Mouse (Mus musculus): ENCODE measurements around the gene Wdr25. TPM values are rescaled to one million over a fixed set of nuclear protein-coding genes. Genes with fewer than 3 reads are reported as not detected.
A peak's percentile ranks its signal among the peaks of the same experiment; 100 is the strongest.

Wdr25 gene
- polyA plus RNA-seq, 1 experiment = 13.7 TPM

DNA sequence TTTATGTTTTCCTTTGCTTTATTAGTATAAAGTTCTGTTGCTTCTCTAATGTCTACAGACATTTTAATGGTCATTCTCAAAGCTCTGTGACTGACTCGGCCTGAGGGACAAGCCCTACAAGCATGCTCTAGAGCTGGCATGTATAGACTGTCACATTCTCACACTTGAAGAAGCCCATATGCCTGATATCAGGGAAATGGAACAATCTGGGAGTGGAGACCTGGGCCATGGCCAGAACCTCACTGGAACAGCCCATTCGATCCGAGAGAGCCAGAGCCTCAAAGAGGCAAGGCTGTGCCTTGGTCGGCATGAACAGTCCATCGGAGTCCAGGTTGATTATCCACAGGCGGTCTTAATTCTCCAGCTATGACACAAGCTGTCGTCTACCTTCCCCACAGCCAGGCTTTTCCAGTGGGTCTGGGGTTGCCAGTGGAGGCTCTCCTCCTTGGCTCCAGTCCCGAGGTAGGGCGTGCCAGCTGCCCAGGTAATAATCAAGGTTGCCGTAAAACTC lies 128.8 kb downstream of the Wdr25 start:
- 90% methylated on average over 10 of the region's 10 CpGs for WGBS
- no peak for DNase-seq
- TF ChIP-seq CTCF (IDR thresholded peaks at IDR 0.05; ENCODE audit: borderline replicate concordance, control insufficient read depth, extremely low read depth, insufficient read depth, low read length, poor library complexity) = no peak
- no peak for TF ChIP-seq POLR2A (IDR thresholded peaks at IDR 0.05; ENCODE audit: control insufficient read depth, extremely low read depth, insufficient read depth, low read length, poor library complexity)
- H3K27me3 ChIP-seq (ENCODE audit: control insufficient read depth, insufficient read depth, low read length) = no peaks in the 10 kb centered on the region
- H3K36me3 ChIP-seq (ENCODE audit: control insufficient read depth, insufficient read depth, low read length) = no peaks in the 10 kb centered on the region
- H3K4me3 ChIP-seq (ENCODE audit: control insufficient read depth, insufficient read depth, low read length) = no peak overlapping the region
- no peaks in the 10 kb centered on the region for H3K4me1 ChIP-seq (replicated peaks; ENCODE audit: control insufficient read depth, insufficient read depth, low read length)
- no peak overlapping the region for H3K27ac ChIP-seq (ENCODE audit: control insufficient read depth, insufficient read depth, low read length)

DNA sequence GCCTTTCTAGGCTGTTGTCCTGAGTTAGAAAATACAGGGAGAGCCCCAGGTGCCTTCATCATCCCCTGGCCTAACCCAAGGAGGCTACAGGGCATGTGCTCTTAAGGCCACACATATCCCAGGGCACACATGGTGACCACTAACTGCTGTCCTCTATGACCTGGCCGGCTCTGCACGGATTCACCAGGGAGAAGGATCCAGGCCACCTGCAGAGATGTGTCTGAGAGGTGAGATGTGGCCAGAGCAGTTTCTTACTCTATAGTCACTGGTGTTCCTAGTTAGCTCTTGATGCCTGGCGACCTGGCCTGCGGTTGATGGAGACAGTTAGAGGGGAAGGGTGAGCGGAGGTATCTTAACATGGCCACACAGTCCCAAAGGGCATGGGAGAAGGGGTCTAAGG lies 129.5 kb downstream of the Wdr25 start:
- WGBS = 92% methylated on average over 5 of the region's 5 CpGs
- no peaks in the 10 kb centered on the region for H3K36me3 ChIP-seq (ENCODE audit: control insufficient read depth, insufficient read depth, low read length)
- no peak for TF ChIP-seq POLR2A (IDR thresholded peaks at IDR 0.05; ENCODE audit: control insufficient read depth, extremely low read depth, insufficient read depth, low read length, poor library complexity)
- TF ChIP-seq CTCF (IDR thresholded peaks at IDR 0.05; ENCODE audit: borderline replicate concordance, control insufficient read depth, extremely low read depth, insufficient read depth, low read length, poor library complexity) = no peak
- DNase-seq = no peak
- no peak overlapping the region for H3K4me3 ChIP-seq (ENCODE audit: control insufficient read depth, insufficient read depth, low read length)
- H3K4me1 ChIP-seq (replicated peaks; ENCODE audit: control insufficient read depth, insufficient read depth, low read length) = no peaks in the 10 kb centered on the region
- H3K27ac ChIP-seq (ENCODE audit: control insufficient read depth, insufficient read depth, low read length) = no peak overlapping the region
- no peaks in the 10 kb centered on the region for H3K27me3 ChIP-seq (ENCODE audit: control insufficient read depth, insufficient read depth, low read length)

DNA sequence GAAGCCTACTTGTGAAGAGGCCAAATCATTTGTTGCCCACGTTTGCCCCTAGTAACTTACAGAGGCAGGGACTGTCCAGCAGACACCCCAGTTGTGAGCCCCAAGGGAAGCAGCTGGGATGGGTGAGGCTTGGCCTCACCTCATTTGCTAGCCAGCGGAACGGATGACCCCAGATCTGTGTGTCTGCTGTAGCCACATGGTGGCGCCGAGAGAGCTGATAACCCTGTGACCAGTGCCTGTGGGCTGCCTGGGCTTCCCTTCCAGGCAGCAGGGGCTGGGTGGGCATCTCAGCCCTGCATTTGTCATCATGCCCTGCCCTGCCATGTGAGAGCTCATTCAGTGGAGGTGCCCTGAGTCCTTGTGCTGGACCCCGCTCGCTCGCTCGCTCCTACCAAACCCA lies 130.3 kb downstream of the Wdr25 start:
- 77% methylated on average over 9 of the region's 9 CpGs for WGBS
- H3K27ac ChIP-seq (ENCODE audit: control insufficient read depth, insufficient read depth, low read length) = no peak overlapping the region
- DNase-seq = peak; percentile 20

DNA sequence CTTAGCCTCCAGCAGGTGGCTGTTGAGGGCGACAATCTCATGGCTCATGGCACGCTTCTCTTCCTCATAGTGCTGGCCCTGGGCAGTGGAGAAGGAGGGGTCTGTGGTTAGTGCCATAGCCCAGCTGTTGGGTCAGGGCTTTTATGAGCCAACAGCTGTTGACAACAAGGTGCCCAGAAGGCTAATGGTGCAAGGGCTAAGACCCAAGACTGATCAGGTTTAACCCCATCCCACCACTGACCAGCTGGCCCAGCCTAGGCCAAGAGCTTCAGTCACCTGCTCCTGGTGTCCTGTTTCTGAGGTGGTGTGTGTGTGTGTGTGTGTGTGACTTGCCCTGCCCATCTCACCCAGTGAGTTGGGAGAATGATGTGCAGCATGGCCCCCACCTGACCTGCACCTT lies 143.6 kb downstream of the Wdr25 start:
- 61% methylated on average over 2 of the region's 2 CpGs for WGBS
- TF ChIP-seq CTCF (IDR thresholded peaks at IDR 0.05; ENCODE audit: borderline replicate concordance, control insufficient read depth, extremely low read depth, insufficient read depth, low read length, poor library complexity) (no peak), POLR2A (IDR thresholded peaks at IDR 0.05; ENCODE audit: control insufficient read depth, extremely low read depth, insufficient read depth, low read length, poor library complexity) (no peak)
- Histone ChIP-seq H3K4me3 (ENCODE audit: control insufficient read depth, insufficient read depth, low read length) (no peak overlapping the region), H3K27me3 (ENCODE audit: control insufficient read depth, insufficient read depth, low read length) (no peaks in the 10 kb centered on the region; the same call in 1 of the 2 replicates), H3K36me3 (ENCODE audit: control insufficient read depth, insufficient read depth, low read length) (no peaks in the 10 kb centered on the region), H3K4me1 (replicated peaks; ENCODE audit: control insufficient read depth, insufficient read depth, low read length) (no peaks in the 10 kb centered on the region), H3K27ac (ENCODE audit: control insufficient read depth, insufficient read depth, low read length) (no peak overlapping the region)
- no peak for DNase-seq

More for the DNA sequence above, 130.3 kb downstream of the Wdr25 start:
- H3K36me3 ChIP-seq (ENCODE audit: control insufficient read depth, insufficient read depth, low read length) = no peaks in the 10 kb centered on the region
- H3K4me3 ChIP-seq (ENCODE audit: control insufficient read depth, insufficient read depth, low read length) = no peak overlapping the region
- peak; percentile 55; the same call in 1 of the 2 replicates for TF ChIP-seq CTCF (IDR thresholded peaks at IDR 0.05; ENCODE audit: borderline replicate concordance, control insufficient read depth, extremely low read depth, insufficient read depth, low read length, poor library complexity)
- TF ChIP-seq POLR2A (IDR thresholded peaks at IDR 0.05; ENCODE audit: control insufficient read depth, extremely low read depth, insufficient read depth, low read length, poor library complexity) = no peak
- no peaks in the 10 kb centered on the region for H3K27me3 ChIP-seq (ENCODE audit: control insufficient read depth, insufficient read depth, low read length)
- H3K4me1 ChIP-seq (replicated peaks; ENCODE audit: control insufficient read depth, insufficient read depth, low read length) = no peaks in the 10 kb centered on the region

DNA sequence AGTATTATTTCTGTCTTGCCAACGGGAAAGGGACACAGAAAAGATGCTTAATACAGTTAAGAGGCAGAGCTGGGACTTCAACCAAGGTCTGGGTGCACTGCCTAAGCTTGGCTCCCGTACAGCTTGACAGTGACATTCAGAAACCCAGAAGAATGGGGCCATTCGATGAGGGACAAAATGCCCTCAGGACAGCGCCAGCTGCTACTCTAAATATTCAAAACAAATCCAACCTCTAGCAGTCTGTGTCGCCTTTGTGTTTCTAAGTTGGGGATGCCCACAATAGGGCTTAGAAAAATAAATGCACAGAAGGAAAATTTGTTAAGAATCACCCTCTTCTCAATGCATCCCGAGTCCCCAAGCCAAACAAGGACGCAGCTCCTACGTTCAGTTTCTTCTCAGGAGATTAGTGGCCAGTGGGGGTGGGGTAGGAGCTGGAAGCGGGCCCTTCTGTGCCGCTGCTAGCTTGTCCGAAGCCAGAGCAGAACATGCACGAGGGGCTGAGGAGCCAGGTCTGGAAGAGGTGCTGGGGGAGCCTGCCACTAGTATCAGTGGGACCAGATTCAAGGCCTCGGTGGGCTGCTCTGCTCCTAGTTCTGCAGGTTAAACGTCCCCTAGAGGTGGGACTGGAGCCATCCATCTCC lies 144.9 kb downstream of the Wdr25 start:
- Histone ChIP-seq H3K27me3 (ENCODE audit: control insufficient read depth, insufficient read depth, low read length) (no peaks in the 10 kb centered on the region; the same call in 1 of the 2 replicates), H3K4me1 (replicated peaks; ENCODE audit: control insufficient read depth, insufficient read depth, low read length) (no peaks in the 10 kb centered on the region), H3K27ac (ENCODE audit: control insufficient read depth, insufficient read depth, low read length) (no peak overlapping the region), H3K36me3 (ENCODE audit: control insufficient read depth, insufficient read depth, low read length) (no peaks in the 10 kb centered on the region), H3K4me3 (ENCODE audit: control insufficient read depth, insufficient read depth, low read length) (no peak overlapping the region)
- 75% methylated on average over 14 of the region's 14 CpGs for WGBS
- no peak for DNase-seq
- no peak for TF ChIP-seq CTCF (IDR thresholded peaks at IDR 0.05; ENCODE audit: borderline replicate concordance, control insufficient read depth, extremely low read depth, insufficient read depth, low read length, poor library complexity)
- no peak for TF ChIP-seq POLR2A (IDR thresholded peaks at IDR 0.05; ENCODE audit: control insufficient read depth, extremely low read depth, insufficient read depth, low read length, poor library complexity)

DNA sequence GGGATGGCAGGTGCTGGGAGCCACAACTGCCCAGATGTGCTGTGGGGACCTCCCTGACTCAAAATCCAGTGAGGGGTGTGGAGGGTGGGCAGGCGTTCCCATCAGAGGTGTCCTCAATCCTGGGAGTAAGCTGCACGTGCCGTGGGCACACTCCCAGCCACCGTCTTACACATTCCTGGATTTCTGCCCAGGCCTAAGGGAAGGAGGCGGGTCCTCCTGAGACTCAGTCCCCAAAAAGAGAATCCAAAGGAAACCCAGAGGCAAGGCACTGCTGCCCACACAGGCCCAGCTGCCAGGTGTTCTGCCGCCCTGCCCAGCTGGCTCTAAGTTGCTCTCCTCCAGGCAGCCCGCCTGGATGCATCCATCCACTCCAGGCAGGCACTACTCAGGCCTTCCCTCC lies 145.9 kb downstream of the Wdr25 start:
- H3K36me3 ChIP-seq (ENCODE audit: control insufficient read depth, insufficient read depth, low read length) = no peaks in the 10 kb centered on the region
- no peak for DNase-seq
- TF ChIP-seq POLR2A (IDR thresholded peaks at IDR 0.05; ENCODE audit: control insufficient read depth, extremely low read depth, insufficient read depth, low read length, poor library complexity) (no peak), CTCF (IDR thresholded peaks at IDR 0.05; ENCODE audit: borderline replicate concordance, control insufficient read depth, extremely low read depth, insufficient read depth, low read length, poor library complexity) (no peak)
- no peak overlapping the region for H3K27ac ChIP-seq (ENCODE audit: control insufficient read depth, insufficient read depth, low read length)
- WGBS = 83% methylated on average over 7 of the region's 7 CpGs
- no peak overlapping the region for H3K4me3 ChIP-seq (ENCODE audit: control insufficient read depth, insufficient read depth, low read length)
- no peaks in the 10 kb centered on the region for H3K27me3 ChIP-seq (ENCODE audit: control insufficient read depth, insufficient read depth, low read length)
- H3K4me1 ChIP-seq (replicated peaks; ENCODE audit: control insufficient read depth, insufficient read depth, low read length) = no peaks in the 10 kb centered on the region

All from thymus, adult 2 months (tissue).